Mouse (Mus musculus) thymus, postnatal 25 days (tissue): ENCODE measurements around the gene Tec.

Source experiments
- DNase-seq: peaks from one replicate; pipeline ENCODE4 v3.0.0; 2022

Tec gene

DNA sequence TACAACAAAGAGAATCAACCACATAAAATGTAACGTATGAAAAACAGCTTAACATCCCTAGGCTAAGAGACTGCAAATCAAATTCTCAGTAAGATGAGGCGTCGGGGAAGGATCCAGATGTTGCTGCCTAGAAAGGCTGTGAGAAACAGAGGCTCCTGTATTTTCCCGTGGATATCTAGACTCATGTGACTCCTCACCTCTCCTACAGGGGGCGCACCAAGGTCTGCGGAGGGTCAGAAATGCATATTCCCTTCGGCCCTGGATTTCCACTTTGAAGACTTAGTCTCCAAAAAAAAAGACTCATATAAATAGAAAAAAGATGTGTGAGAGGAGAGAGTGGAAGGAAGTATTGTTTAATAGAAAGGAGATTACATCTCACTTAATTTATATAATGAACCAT, 147.7 kb downstream of the Tec start:
- peak; percentile 39 for DNase-seq

DNA sequence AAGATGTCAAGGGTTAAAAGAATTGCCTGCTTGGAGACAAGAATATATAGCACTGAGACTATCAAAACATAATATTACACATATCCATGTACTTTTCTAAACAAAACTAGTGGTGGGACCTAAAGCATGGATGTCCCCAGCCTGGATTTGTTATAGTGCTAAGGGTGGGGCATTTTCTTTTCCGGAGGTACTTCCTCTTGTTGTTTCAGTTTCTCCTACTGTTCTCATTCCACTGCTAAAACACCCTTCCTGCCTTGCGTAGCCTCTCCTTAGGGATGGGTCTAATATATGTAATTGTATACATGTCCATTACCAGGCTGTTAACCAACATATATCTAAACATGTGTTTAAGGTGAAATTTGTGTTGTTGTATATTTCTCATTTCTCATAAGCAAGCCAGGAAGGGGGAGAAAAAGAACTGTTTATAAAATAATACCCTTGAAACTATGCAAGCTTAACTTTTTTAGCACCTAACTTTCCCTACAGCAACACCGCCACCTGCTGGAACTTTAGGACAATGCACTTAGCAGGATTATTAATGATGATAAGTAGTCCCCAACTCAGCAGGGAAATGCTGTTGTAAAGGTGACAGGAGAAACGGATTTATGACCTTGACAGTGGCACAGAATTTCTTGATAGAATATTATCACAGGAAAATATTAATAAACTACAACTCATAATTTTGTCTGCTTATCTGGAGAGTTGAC, 157.6 kb downstream of the Tec start:
- DNase-seq: peak; percentile 69

DNA sequence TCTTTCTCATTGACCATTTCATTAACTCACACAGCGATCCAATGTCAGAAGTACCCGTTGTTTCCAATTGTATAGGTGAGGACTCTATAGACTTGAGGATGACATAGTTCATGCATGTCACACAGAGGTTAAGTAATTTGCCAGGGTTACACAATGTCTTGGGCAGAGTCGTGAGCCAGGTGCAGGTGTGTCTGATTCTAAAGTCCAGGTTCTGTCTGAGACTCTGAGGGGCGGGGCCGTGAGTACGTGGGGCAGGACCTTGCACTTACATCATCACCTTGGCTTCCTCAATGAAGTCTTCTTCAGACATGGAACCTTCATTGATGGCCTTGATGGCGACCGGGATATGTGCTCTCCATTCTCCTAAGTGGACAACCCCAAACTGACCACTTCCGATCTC, 158.3 kb downstream of the Tec start:
- no peak for DNase-seq

DNA sequence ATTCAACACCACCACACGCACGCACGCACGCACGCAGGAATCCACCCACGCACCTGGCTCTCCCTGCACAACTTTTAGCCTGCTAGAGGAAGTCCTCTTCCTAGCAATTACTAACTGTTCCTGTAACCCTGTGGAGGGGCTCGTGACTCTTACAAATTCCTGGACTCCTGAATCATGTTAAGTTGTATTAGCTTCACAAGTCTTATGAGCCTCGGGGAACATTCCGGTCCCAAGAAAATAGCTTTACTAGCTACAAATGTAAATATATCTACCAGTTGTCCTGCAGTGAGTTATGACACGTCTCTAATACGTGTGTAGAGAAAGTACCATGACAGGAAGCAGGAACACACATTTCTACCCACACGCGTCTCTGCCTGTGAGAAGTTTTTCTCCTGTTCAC, 158.8 kb downstream of the Tec start:
- no peak for DNase-seq

DNA sequence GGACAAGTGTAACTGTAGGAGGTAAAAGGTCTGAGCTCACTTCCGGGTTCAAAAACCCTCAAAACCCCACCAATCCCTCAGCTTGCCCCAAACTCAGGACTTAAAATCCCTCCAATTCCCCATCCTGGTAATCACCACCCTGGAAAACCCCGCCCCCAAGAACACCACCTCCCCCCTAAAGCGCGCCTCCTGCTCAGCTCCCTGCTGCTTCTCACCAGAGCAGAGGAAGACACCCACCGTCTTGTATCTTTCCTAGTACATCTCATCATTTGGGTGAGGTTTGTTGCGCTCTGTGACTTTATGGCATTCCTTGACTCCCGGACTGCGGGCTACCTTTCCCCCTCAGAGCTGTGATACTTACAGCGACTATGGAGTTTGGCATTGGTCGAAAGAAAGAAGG, 161.6 kb downstream of the Tec start:
- DNase-seq: no peak

DNA sequence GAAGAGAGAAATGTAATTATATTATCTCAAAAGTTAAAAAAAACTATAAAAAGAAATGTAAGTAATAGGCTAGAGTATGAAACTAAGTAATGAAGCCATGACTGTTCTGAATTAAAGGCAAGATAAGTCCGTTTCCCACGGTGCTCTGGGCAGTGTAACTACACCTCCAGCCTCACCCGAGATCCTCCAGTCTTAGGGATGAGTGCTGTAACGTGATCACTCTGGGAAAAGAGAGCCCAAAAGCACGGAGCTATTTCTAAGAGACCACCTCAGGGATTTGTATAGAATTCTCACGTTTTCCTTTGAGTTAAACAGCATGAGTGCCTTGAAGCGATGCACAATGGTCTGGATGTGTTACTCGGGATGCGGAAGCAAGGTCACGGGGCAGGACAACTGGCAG, 162.2 kb downstream of the Tec start:
- no peak for DNase-seq
